Mouse (Mus musculus): Measurements from ENCODE around the gene Lamb3.

- TF ChIP-seq CTCF (IDR thresholded peaks at IDR 0.05; ENCODE audit: low read depth, low read length) (no peak), GATA1 (IDR thresholded peaks at IDR 0.05; ENCODE audit: borderline replicate concordance, low read length) (no peak), TAL1 (conservative IDR thresholded peaks at IDR 0.05; ENCODE audit: low read depth, low read length) (no peak), POLR2AphosphoS5 (IDR thresholded peaks at IDR 0.05; ENCODE audit: insufficient replicate concordance, low read depth, low read length) (no peak), GATA2 (IDR thresholded peaks at IDR 0.05; ENCODE audit: borderline replicate concordance, low read depth, low read length) (no peak)
Observed at GRCm38 (mm10) chr1:193302093-193302405, 94.5 kb downstream of the Lamb3 start.

All from G1E (cell line).